Mouse (Mus musculus) E14TG2a.4 (cell line): ENCODE data around the gene Gm12794.
"Not testable (repeated sequence)": the region's sequence is repeated elsewhere in the genome, so short reads cannot be mapped to it uniquely, and the experiment has no call there.

Experiments
- CTCF ChIP-seq: conservative IDR thresholded peaks from 2 replicates; pipeline ENCODE4 v1.5.1; 2014; ENCODE audit warnings: low read length
- POU5F1 ChIP-seq: IDR thresholded peaks from 2 replicates; pipeline ENCODE4 v1.6.1; 2014; ENCODE audit warnings: low read length, borderline replicate concordance

GRCm38 (mm10) chr4:101986326-101986725 lies 46.1 kb downstream of the Gm12794 start, which contains the start of gene Gm12789:
- TF ChIP-seq CTCF, POU5F1: not testable (repeated sequence)
